Mouse (Mus musculus): ENCODE measurements around the gene Fam189b. TPM values are rescaled to one million over a fixed set of nuclear protein-coding genes. Genes with fewer than 3 reads are reported as not detected.

Fam189b gene
- total and polyA plus RNA-seq, 3 experiments: 1.1 to 8.4 (median 2.2) TPM

DNA sequence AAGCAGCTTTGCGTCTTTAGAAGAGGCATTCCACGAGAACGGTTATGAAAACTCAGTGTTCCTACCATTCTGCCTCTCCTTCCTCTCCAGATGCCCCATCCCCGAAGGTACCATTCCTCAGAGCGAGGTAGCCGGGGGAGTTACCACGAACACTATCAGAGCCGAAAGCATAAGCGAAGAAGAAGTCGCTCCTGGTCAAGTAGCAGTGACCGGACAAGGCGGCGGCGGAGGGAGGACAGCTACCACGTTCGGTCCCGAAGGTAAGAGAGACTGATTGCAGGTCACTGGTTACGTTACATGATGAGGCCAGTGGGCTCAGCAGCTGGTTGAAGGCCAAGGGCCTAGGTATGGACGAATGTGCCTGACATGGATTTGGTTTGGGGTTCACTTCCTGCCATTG lies 16.0 kb upstream of the Fam189b start:
- TF ChIP-seq CTCF (conservative IDR thresholded peaks at IDR 0.05 in 1 of 2, IDR thresholded peaks at IDR 0.05 in 1 of 2; ENCODE audit: low read depth in 2 of 2, low read length in 2 of 2) (no peak), RCOR1 (conservative IDR thresholded peaks at IDR 0.05; ENCODE audit: low read depth, low read length) (no peak), MAX (IDR thresholded peaks at IDR 0.05; ENCODE audit: low read length) (no peak), CHD2 (IDR thresholded peaks at IDR 0.05; ENCODE audit: low read length) (no peak), BHLHE40 (IDR thresholded peaks at IDR 0.05; ENCODE audit: low read depth, low read length) (no peak), CHD1 (IDR thresholded peaks at IDR 0.05; ENCODE audit: low read depth, low read length) (no peak), MAZ (IDR thresholded peaks at IDR 0.05; ENCODE audit: low read depth, low read length) (no peak), IRF4 (IDR thresholded peaks at IDR 0.05; ENCODE audit: low read depth, low read length) (no peak)
- peaks cover 22% of the 10 kb centered on the region for H3K79me2 ChIP-seq (replicated peaks; ENCODE audit: control insufficient read depth, extremely low read depth, insufficient read depth, poor library complexity, severe bottlenecking)
- no peak overlapping the region for H3K4me3 ChIP-seq (replicated peaks in 1 of 3; ENCODE audit: low read depth in 2 of 3, low read length in 2 of 3, poor library complexity in 1 of 3)

GRCm38 (mm10) chr3:89174844-89175243 lies 8.1 kb upstream of the Fam189b start:
- TF ChIP-seq POLR2AphosphoS2 (IDR thresholded peaks at IDR 0.05; ENCODE audit: low read depth, low read length) (no peak), MAZ (IDR thresholded peaks at IDR 0.05; ENCODE audit: low read depth, low read length) (no peak), RCOR1 (conservative IDR thresholded peaks at IDR 0.05; ENCODE audit: low read depth, low read length) (no peak), MXI1 (IDR thresholded peaks at IDR 0.05; ENCODE audit: low read depth, low read length) (no peak), E2F4 (IDR thresholded peaks at IDR 0.05; ENCODE audit: insufficient replicate concordance, low read depth, low read length) (no peak), TBP (conservative IDR thresholded peaks at IDR 0.05; ENCODE audit: low read depth, low read length) (no peak), JUN (IDR thresholded peaks at IDR 0.05; ENCODE audit: insufficient read depth, low read depth, low read length) (no peak), HCFC1 (IDR thresholded peaks at IDR 0.05; ENCODE audit: low read depth, low read length) (no peak), ETS1 (conservative IDR thresholded peaks at IDR 0.05; ENCODE audit: low read depth, low read length) (no peak), MEF2A (IDR thresholded peaks at IDR 0.05; ENCODE audit: borderline replicate concordance, low read depth, low read length) (no peak), UBTF (IDR thresholded peaks at IDR 0.05; ENCODE audit: low read depth, low read length) (no peak)
- no peak overlapping the region for H3K9ac ChIP-seq (ENCODE audit: insufficient read depth, low read depth)

More for the DNA sequence above, 16.0 kb upstream of the Fam189b start:
- in situ Hi-C loops (cut with MboI; ENCODE audit: low pct_ligation_motif_present, low pct_unique_long_range_greater_than_20kb, low sequenced_read_pairs): no loop called here
- no peaks in the 10 kb centered on the region for H3K9me3 ChIP-seq (replicated peaks; ENCODE audit: low read length)
- peaks cover 45 to 53% of the 10 kb centered on the region in 2 experiments for H3K36me3 ChIP-seq (replicated peaks in 1 of 2; ENCODE audit: control insufficient read depth in 1 of 2, insufficient read depth in 1 of 2, low read length in 1 of 2)
- no peak overlapping the region for H3K9ac ChIP-seq (ENCODE audit: insufficient read depth, low read depth)
- H3K4me1 ChIP-seq (ENCODE audit: control insufficient read depth in 1 of 2, insufficient read depth in 2 of 2): peaks cover 8 to 27% of the 10 kb centered on the region in 2 experiments
- H3K27ac ChIP-seq (ENCODE audit: insufficient read depth, low read depth): no peak overlapping the region
- DNase-seq (ENCODE audit: extremely low read depth): no peak
- no peaks in the 10 kb centered on the region for H3K27me3 ChIP-seq (replicated peaks)
- no peak overlapping the region for H3K4me2 ChIP-seq (ENCODE audit: insufficient read depth, low read depth, poor library complexity, severe bottlenecking)
- dilution Hi-C loops (cut with MboI; ENCODE audit: extremely low pct_ligation_motif_present, extremely low pct_unique_long_range_greater_than_20kb, low sequenced_read_pairs): no loop called here

More at GRCm38 (mm10) chr3:89174844-89175243, 8.1 kb upstream of the Fam189b start:
- no peaks in the 10 kb centered on the region for H3K79me2 ChIP-seq (replicated peaks; ENCODE audit: control insufficient read depth, extremely low read depth, insufficient read depth, poor library complexity, severe bottlenecking)
- in situ Hi-C loops (cut with MboI; ENCODE audit: low pct_ligation_motif_present, low pct_unique_long_range_greater_than_20kb, low sequenced_read_pairs): no loop called here
- peaks cover 0 to 10% of the 10 kb centered on the region in 2 experiments; a peak in 2 of 4 replicates for H3K4me1 ChIP-seq (ENCODE audit: control insufficient read depth in 1 of 2, insufficient read depth in 2 of 2)
- DNase-seq (ENCODE audit: extremely low read depth): no peak
- H3K27ac ChIP-seq (ENCODE audit: insufficient read depth, low read depth): no peak overlapping the region
- no peaks in the 10 kb centered on the region for H3K27me3 ChIP-seq (replicated peaks)
- H3K9me3 ChIP-seq (replicated peaks; ENCODE audit: low read length): no peaks in the 10 kb centered on the region
- dilution Hi-C loops (cut with MboI; ENCODE audit: extremely low pct_ligation_motif_present, extremely low pct_unique_long_range_greater_than_20kb, low sequenced_read_pairs): no loop called here
- H3K4me2 ChIP-seq (ENCODE audit: insufficient read depth, low read depth, poor library complexity, severe bottlenecking): no peak overlapping the region
- peaks cover 85 to 95% of the 10 kb centered on the region in 2 experiments for H3K36me3 ChIP-seq (replicated peaks in 1 of 2; ENCODE audit: control insufficient read depth in 1 of 2, insufficient read depth in 1 of 2, low read length in 1 of 2)
- H3K4me3 ChIP-seq (replicated peaks in 1 of 3; ENCODE audit: low read depth in 2 of 3, low read length in 2 of 3, poor library complexity in 1 of 3): no peak overlapping the region
